Mouse (Mus musculus) spleen, postnatal 0 days (tissue): Measurements from ENCODE around the gene Syngr2. TPM values are rescaled to one million over a fixed set of nuclear protein-coding genes. Genes with fewer than 3 reads are reported as not detected.

Source experiments
- polyA plus RNA-seq: library from polyadenylated mRNA; unstranded; fragments of >200 nt; fragmentation: Nextera tagmentation; extraction: Ambion mirVana; gene quantifications from 2 replicates; pipeline ENCODE4 v1.2.1, GENCODE M21; 2015

Gene Syngr2
- polyA plus RNA-seq, result 78.2 and 88.3 TPM in 2 replicates

GRCm38 (mm10) chr11:117809407-117810311 is at the start of gene Syngr2, which contains the start of gene Gm20708:
TSS of gene Syngr2 (plus strand) at chr11:117809668.
TSS of gene Gm20708 (plus strand) at chr11:117809668.

GRCm38 (mm10) chr11:117781993-117782704 is 27.3 kb upstream of the Syngr2 start, which contains the start of the genes Tmc8 and Tmc6:
TSS of gene Tmc8 (plus strand) at chr11:117782076.
TSS of gene Tmc6 (minus strand) at chr11:117782198.

GRCm38 (mm10) chr11:117797511-117798159 is 11.8 kb upstream of the Syngr2 start, which contains the start of gene 6030468B19Rik:
TSS of gene 6030468B19Rik (plus strand) at chr11:117797660.

GRCm38 (mm10) chr11:117825333-117826101 is 16.0 kb downstream of the Syngr2 start, which contains the start of the genes Afmid and Tk1:
TSS of gene Afmid (plus strand) at chr11:117825924.
TSS of gene Tk1 (minus strand) at chr11:117826092.

GRCm38 (mm10) chr11:117848985-117849671 is 39.7 kb downstream of the Syngr2 start, which contains the start of gene Birc5:
TSS of gene Birc5 (plus strand) at chr11:117849251.

GRCm38 (mm10) chr11:117860601-117861000 is 51.1 kb downstream of the Syngr2 start, which contains the start of gene Tmem235:
TSS of gene Tmem235 (plus strand) at chr11:117860752.

Other genes with a start within 250 kb of the Syngr2 start
- 6.9 and 8.3 TPM in 2 replicates for gene Tnrc6c, start 155.4 kb upstream of the Syngr2 start, polyA plus RNA-seq
- 13.6 and 17.3 TPM in 2 replicates for gene Tmc8, start 27.6 kb upstream of the Syngr2 start, polyA plus RNA-seq
- 50.6 and 52.6 TPM in 2 replicates for gene Tmc6, start 27.5 kb upstream of the Syngr2 start, polyA plus RNA-seq
- gene 6030468B19Rik, start 12.0 kb upstream of the Syngr2 start, polyA plus RNA-seq, result 87.8 and 111 TPM in 2 replicates
- gene Gm20708, start within 50 bp of the Syngr2 start, polyA plus RNA-seq, result 1.2 TPM in 2 replicates
- 14.7 and 15.3 TPM in 2 replicates for gene Afmid, start 16.3 kb downstream of the Syngr2 start, polyA plus RNA-seq
- gene Tk1, start 16.4 kb downstream of the Syngr2 start, polyA plus RNA-seq, result 240 and 266 TPM in 2 replicates
- gene Birc5, start 39.6 kb downstream of the Syngr2 start, polyA plus RNA-seq, result 486 and 595 TPM in 2 replicates
- gene Tmem235, start 51.1 kb downstream of the Syngr2 start, polyA plus RNA-seq, result not detected in 2 replicates
- gene Tha1, start 63.8 kb downstream of the Syngr2 start, polyA plus RNA-seq, result 2.4 and 3.1 TPM in 2 replicates
- 7.0 and 7.6 TPM in 2 replicates for gene Socs3, start 160.4 kb downstream of the Syngr2 start, polyA plus RNA-seq
- gene Pgs1, start 176.6 kb downstream of the Syngr2 start, polyA plus RNA-seq, result 18.8 and 20.9 TPM in 2 replicates